Mouse (Mus musculus): Measurements from ENCODE around the gene Nvl.

DNA sequence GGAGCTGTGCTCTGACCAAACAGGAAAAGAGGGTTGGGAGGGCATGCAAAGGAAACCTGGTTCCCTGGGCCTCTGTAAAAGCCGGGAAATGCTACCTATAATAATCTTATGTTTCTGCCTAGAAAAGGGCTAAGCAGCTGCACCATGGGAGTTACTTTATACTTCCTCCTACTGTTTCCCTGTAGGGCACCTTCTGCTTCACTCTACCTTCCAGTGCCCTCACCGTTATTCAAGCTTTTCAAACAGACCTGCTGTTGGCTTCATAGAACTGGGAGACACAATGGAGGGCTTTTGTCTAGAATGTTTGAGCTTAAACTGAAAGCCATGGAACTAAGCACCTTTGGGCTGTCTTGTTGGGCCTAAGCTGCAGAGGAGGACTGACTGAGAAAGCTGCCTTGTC, 23.8 kb upstream of the Nvl start:
- no peak for TF ChIP-seq CTCF (conservative IDR thresholded peaks at IDR 0.05; ENCODE audit: low read length)
- TF ChIP-seq POU5F1 (IDR thresholded peaks at IDR 0.05; ENCODE audit: borderline replicate concordance, low read length), result no peak
- no peak for TF ChIP-seq NANOG (IDR thresholded peaks at IDR 0.05; ENCODE audit: borderline replicate concordance, low read length)
